Mouse (Mus musculus) liver, embryonic 13.5 days (tissue): ENCODE measurements around the gene Tmem129. TPM values are rescaled to one million over a fixed set of nuclear protein-coding genes. Genes with fewer than 3 reads are reported as not detected.

Experiments used
- ATAC-seq: fragments of 200-750 bp; cut with Nextera tagmentation; 2 replicates; pipeline ENCODE4 v1.8.0; 2017; ENCODE audit warnings: low read depth, mild to moderate bottlenecking, moderate number of reproducible peaks, moderate library complexity
- DNase-seq: peaks from one replicate; pipeline ENCODE4 v3.0.0; 2022
- H3K27ac ChIP-seq: fragments of 300-500 bp; sonication (generic); 2 replicates; pipeline ENCODE4 v1.5.1; 2015; ENCODE audit warnings: moderate library complexity, mild to moderate bottlenecking, inconsistent platforms
- H3K27me3 ChIP-seq: fragments of 300-500 bp; sonication (generic); 2 replicates; pipeline ENCODE4 v1.6.1; 2015; ENCODE audit warnings: mild to moderate bottlenecking, inconsistent platforms
- H3K36me3 ChIP-seq: fragments of 300-500 bp; sonication (generic); 2 replicates; pipeline ENCODE4 v1.6.1; 2015; ENCODE audit warnings: mild to moderate bottlenecking, inconsistent platforms
- H3K4me1 ChIP-seq: fragments of 300-500 bp; sonication (generic); replicated peaks from 2 replicates; pipeline ENCODE4 v1.6.1; 2015; ENCODE audit warnings: inconsistent platforms
- H3K4me2 ChIP-seq: fragments of 300-500 bp; sonication (generic); 2 replicates; pipeline ENCODE4 v1.6.1; 2015; ENCODE audit warnings: inconsistent platforms, mild to moderate bottlenecking, moderate library complexity
- H3K4me3 ChIP-seq: fragments of 300-500 bp; sonication (generic); replicated peaks from 2 replicates; pipeline ENCODE4 v1.5.1; 2015; ENCODE audit warnings: mild to moderate bottlenecking, inconsistent platforms
- H3K9ac ChIP-seq: fragments of 300-500 bp; sonication (generic); 2 replicates; pipeline ENCODE4 v1.6.1; 2015; ENCODE audit warnings: mild to moderate bottlenecking, inconsistent platforms
- H3K9me3 ChIP-seq: fragments of 300-500 bp; sonication (generic); replicated peaks from 2 replicates; pipeline ENCODE4 v1.6.1; 2016; ENCODE audit warnings: inconsistent platforms
- WGBS: fragments of 180-500 bp; shearing (Covaris S2); methylation state at CpG from one replicate; pipeline ENCODE4 v1.1.7; 2015; ENCODE audit not compliant: insufficient replicate concordance; 5-methylcytosine and 5-hydroxymethylcytosine counted together
- polyA plus RNA-seq: library from polyadenylated mRNA; unstranded; fragments of >200 nt; fragmentation: Nextera tagmentation; extraction: Ambion mirVana; gene quantifications from 2 replicates; pipeline ENCODE4 v1.2.1, GENCODE M21; 2015

Gene Tmem129
- polyA plus RNA-seq, 1 experiment from 2014 or later: 20.2 TPM

- DNase-seq (no peak), ATAC-seq (no peak)
- Histone ChIP-seq H3K4me3 (no peak overlapping the region), H3K27me3 (no peaks in the 10 kb centered on the region), H3K9me3 (no peaks in the 10 kb centered on the region), H3K4me2 (no peak overlapping the region), H3K36me3 (peaks cover 29% of the 10 kb centered on the region), H3K27ac (no peak overlapping the region), H3K4me1 (peaks cover 47% of the 10 kb centered on the region), H3K9ac (no peak overlapping the region; the same call in 1 of the 2 replicates)
- WGBS: 67% methylated on average over 1 of the region's 1 CpGs
These were observed 25.7 kb downstream of the Tmem129 start for GRCm38 (mm10) chr5:33632526-33632925.

GRCm38 (mm10) chr5:33630615-33631014 is 27.6 kb downstream of the Tmem129 start:
- Histone ChIP-seq H3K4me1 (peaks cover 40% of the 10 kb centered on the region), H3K4me3 (peak overlapping the region; percentile 85), H3K36me3 (peaks cover 11% of the 10 kb centered on the region), H3K9me3 (no peaks in the 10 kb centered on the region), H3K27me3 (no peaks in the 10 kb centered on the region), H3K9ac (peak overlapping the region; percentile 75), H3K27ac (peak overlapping the region; percentile 87), H3K4me2 (peak overlapping the region; percentile 97)
- ATAC-seq (no peak), DNase-seq (peak; percentile 26)
- 44% methylated on average over 4 of the region's 4 CpGs for WGBS

- Histone ChIP-seq H3K4me3 (peak overlapping the region; percentile 85), H3K27me3 (no peaks in the 10 kb centered on the region), H3K4me2 (peak overlapping the region; percentile 97), H3K9ac (peak overlapping the region; percentile 75), H3K27ac (peak overlapping the region; percentile 87), H3K4me1 (peaks cover 37% of the 10 kb centered on the region), H3K9me3 (no peaks in the 10 kb centered on the region), H3K36me3 (peaks cover 6% of the 10 kb centered on the region)
- peak; percentile 73 for ATAC-seq
- whole genome bisulfite sequencing: 2% methylated on average over 9 of the region's 9 CpGs
- DNase-seq: peak; percentile 66
These were observed 28.2 kb downstream of the Tmem129 start for GRCm38 (mm10) chr5:33630061-33630460.

GRCm38 (mm10) chr5:33629301-33629987 is 28.8 kb downstream of the Tmem129 start, which contains the start of the genes Fam53a and Gm9903:
Fam53a (minus strand) TSS chr5:33629635.
Gm9903 (plus strand) TSS chr5:33629925.
- DNase-seq: peak; percentile 100
- H3K9ac ChIP-seq: peak within 1 kb of the TSS; percentile 93
- H3K4me3 ChIP-seq: peak within 1 kb of the TSS; percentile 85
- no peaks in the 10 kb centered on the region for H3K9me3 ChIP-seq
- peak; percentile 93 for ATAC-seq
- H3K27me3 ChIP-seq: no peaks in the 10 kb centered on the region
- H3K4me1 ChIP-seq: peaks cover 42% of the 10 kb centered on the region
- WGBS: under 1% methylated on average over 99 of the region's 99 CpGs
- peak within 1 kb of the TSS; percentile 93 for H3K27ac ChIP-seq
- H3K4me2 ChIP-seq: peak within 1 kb of the TSS; percentile 98
- peaks cover under 1% of the 10 kb centered on the region; the same call in 1 of the 2 replicates for H3K36me3 ChIP-seq

- Histone ChIP-seq H3K27me3 (no peaks in the 10 kb centered on the region), H3K4me3 (peak overlapping the region; percentile 85), H3K9me3 (no peaks in the 10 kb centered on the region), H3K36me3 (0 out of 2 replicates have a peak, but pooled peaks cover 2% of the 10 kb centered on the region), H3K27ac (peak overlapping the region; percentile 93), H3K4me1 (peaks cover 44% of the 10 kb centered on the region), H3K9ac (peak overlapping the region; percentile 93), H3K4me2 (peak overlapping the region; percentile 98)
- under 1% methylated on average over 24 of the region's 24 CpGs for WGBS
- ATAC-seq (peak; percentile 19; the same call in 1 of the 2 replicates), DNase-seq (peak; percentile 50)
These were observed 29.4 kb downstream of the Tmem129 start for GRCm38 (mm10) chr5:33628820-33629300.

GRCm38 (mm10) chr5:33627968-33628367 is 30.2 kb downstream of the Tmem129 start:
- WGBS: 42% methylated on average over 4 of the region's 4 CpGs
- Histone ChIP-seq H3K27me3 (no peaks in the 10 kb centered on the region), H3K27ac (no peak overlapping the region), H3K4me1 (peaks cover 44% of the 10 kb centered on the region), H3K9me3 (no peaks in the 10 kb centered on the region), H3K9ac (peak overlapping the region; percentile 93), H3K4me3 (peak overlapping the region; percentile 85), H3K4me2 (peak overlapping the region; percentile 98), H3K36me3 (0 out of 2 replicates have a peak, but pooled peaks cover 7% of the 10 kb centered on the region)
- ATAC-seq: no peak
- DNase-seq: no peak

GRCm38 (mm10) chr5:33623766-33624165 is 34.5 kb downstream of the Tmem129 start:
- H3K27ac ChIP-seq: no peak overlapping the region
- ATAC-seq (no peak), DNase-seq (no peak)
- H3K27me3 ChIP-seq: no peaks in the 10 kb centered on the region
- 65% methylated on average over 3 of the region's 3 CpGs for WGBS
- peaks cover 38% of the 10 kb centered on the region for H3K4me1 ChIP-seq
- no peak overlapping the region for H3K9ac ChIP-seq
- peaks cover 19% of the 10 kb centered on the region; the same call in 1 of the 2 replicates for H3K36me3 ChIP-seq
- no peaks in the 10 kb centered on the region for H3K9me3 ChIP-seq
- no peak overlapping the region for H3K4me3 ChIP-seq
- H3K4me2 ChIP-seq: no peak overlapping the region

- WGBS: 72% methylated on average over 2 of the region's 2 CpGs
- Histone ChIP-seq H3K27me3 (no peaks in the 10 kb centered on the region), H3K9me3 (no peaks in the 10 kb centered on the region), H3K36me3 (peaks cover 19% of the 10 kb centered on the region; the same call in 1 of the 2 replicates), H3K9ac (no peak overlapping the region), H3K4me2 (no peak overlapping the region), H3K27ac (no peak overlapping the region), H3K4me3 (no peak overlapping the region), H3K4me1 (peaks cover 31% of the 10 kb centered on the region)
- DNase-seq (no peak), ATAC-seq (no peak)
These were observed 35.5 kb downstream of the Tmem129 start for GRCm38 (mm10) chr5:33622671-33623070.

GRCm38 (mm10) chr5:33614391-33614790 is 43.8 kb downstream of the Tmem129 start:
- 88% methylated on average over 6 of the region's 6 CpGs for WGBS
- 0 out of 2 replicates have a peak, but pooled peaks cover 3% of the 10 kb centered on the region for H3K4me1 ChIP-seq
- H3K9me3 ChIP-seq: no peaks in the 10 kb centered on the region
- no peak overlapping the region for H3K4me3 ChIP-seq
- ATAC-seq (no peak), DNase-seq (no peak)
- no peaks in the 10 kb centered on the region for H3K27me3 ChIP-seq
- H3K27ac ChIP-seq: no peak overlapping the region
- H3K4me2 ChIP-seq: no peak overlapping the region
- no peak overlapping the region for H3K9ac ChIP-seq
- H3K36me3 ChIP-seq: peaks cover 36% of the 10 kb centered on the region

GRCm38 (mm10) chr5:33611795-33612194 is 46.4 kb downstream of the Tmem129 start:
- H3K9ac ChIP-seq: no peak overlapping the region
- DNase-seq: no peak
- no peak overlapping the region for H3K27ac ChIP-seq
- no peaks in the 10 kb centered on the region for H3K27me3 ChIP-seq
- WGBS: 87% methylated on average over 1 of the region's 1 CpGs
- ATAC-seq: no peak
- H3K4me1 ChIP-seq: 0 out of 2 replicates have a peak, but pooled peaks cover 3% of the 10 kb centered on the region
- H3K4me3 ChIP-seq: no peak overlapping the region
- H3K36me3 ChIP-seq: peaks cover 61% of the 10 kb centered on the region
- H3K4me2 ChIP-seq: no peak overlapping the region
- H3K9me3 ChIP-seq: no peaks in the 10 kb centered on the region

GRCm38 (mm10) chr5:33609226-33609625 is 49.0 kb downstream of the Tmem129 start:
- H3K4me3 ChIP-seq: no peak overlapping the region
- H3K4me1 ChIP-seq: no peaks in the 10 kb centered on the region
- H3K36me3 ChIP-seq: peaks cover 75% of the 10 kb centered on the region
- ATAC-seq (no peak), DNase-seq (no peak)
- no peaks in the 10 kb centered on the region for H3K9me3 ChIP-seq
- no peak overlapping the region for H3K4me2 ChIP-seq
- no peaks in the 10 kb centered on the region for H3K27me3 ChIP-seq
- WGBS: 74% methylated on average over 1 of the region's 1 CpGs
- no peak overlapping the region for H3K27ac ChIP-seq
- no peak overlapping the region for H3K9ac ChIP-seq
